Mouse (Mus musculus) liver, embryonic 14.5 days (tissue): ENCODE data around the gene Pacs2.

Experiments
- CTCF ChIP-seq: IDR thresholded peaks from 2 replicates; pipeline ENCODE4 v1.5.1; 2016; ENCODE audit warnings: antibody characterized with exemption, low read depth, control low read depth
- EP300 ChIP-seq: IDR thresholded peaks from 2 replicates; pipeline ENCODE4 v1.6.1; 2016; ENCODE audit warnings: antibody characterized with exemption, low read depth

- TF ChIP-seq CTCF (no peak), EP300 (no peak)
Observed at GRCm38 (mm10) chr12:113012443-113012842, 1.9 kb upstream of the Pacs2 start.
